Mouse (Mus musculus) heart, embryonic 10.5 days (tissue): Measurements from ENCODE around the gene Secisbp2l. TPM values are rescaled to one million over a fixed set of nuclear protein-coding genes. Genes with fewer than 3 reads are reported as not detected.

Source experiments
- DNase-seq: peaks from one replicate; pipeline ENCODE4 v3.0.0-alpha.2; 2017; ENCODE audit warnings: low spot score
- H3K27ac ChIP-seq: fragments of 300-500 bp; sonication (generic); 2 replicates; pipeline ENCODE4 v1.5.1; 2016; ENCODE audit warnings: mild to moderate bottlenecking
- H3K27me3 ChIP-seq: fragments of 300-500 bp; sonication (generic); 2 replicates; pipeline ENCODE4 v1.6.1; 2016; ENCODE audit warnings: mild to moderate bottlenecking; ENCODE audit not compliant: poor library complexity, insufficient read depth, severe bottlenecking
- H3K36me3 ChIP-seq: fragments of 300-500 bp; sonication (generic); 2 replicates; pipeline ENCODE4 v1.6.1; 2016; ENCODE audit warnings: mild to moderate bottlenecking, moderate library complexity
- H3K4me1 ChIP-seq: fragments of 300-500 bp; sonication (generic); 2 replicates; pipeline ENCODE4 v1.6.1; 2016; ENCODE audit warnings: mild to moderate bottlenecking
- H3K4me3 ChIP-seq: fragments of 300-500 bp; sonication (generic); 2 replicates; pipeline ENCODE4 v1.5.1; 2016; ENCODE audit warnings: mild to moderate bottlenecking, moderate library complexity
- H3K9me3 ChIP-seq: fragments of 300-500 bp; sonication (generic); 2 replicates; pipeline ENCODE4 v1.6.1; 2016; ENCODE audit warnings: mild to moderate bottlenecking, moderate library complexity
- WGBS: fragments of 180-500 bp; shearing (Covaris S2); methylation state at CpG from one replicate; pipeline ENCODE4 v1.1.7; 2016; 5-methylcytosine and 5-hydroxymethylcytosine counted together
- polyA plus RNA-seq: library from polyadenylated mRNA; unstranded; fragments of >200 nt; fragmentation: Nextera tagmentation; extraction: Ambion mirVana; gene quantifications from 2 replicates; pipeline ENCODE4 v1.2.1, GENCODE M21; 2016

Secisbp2l gene
- polyA plus RNA-seq, 1 experiment from 2014 or later: 15.0 TPM

DNA sequence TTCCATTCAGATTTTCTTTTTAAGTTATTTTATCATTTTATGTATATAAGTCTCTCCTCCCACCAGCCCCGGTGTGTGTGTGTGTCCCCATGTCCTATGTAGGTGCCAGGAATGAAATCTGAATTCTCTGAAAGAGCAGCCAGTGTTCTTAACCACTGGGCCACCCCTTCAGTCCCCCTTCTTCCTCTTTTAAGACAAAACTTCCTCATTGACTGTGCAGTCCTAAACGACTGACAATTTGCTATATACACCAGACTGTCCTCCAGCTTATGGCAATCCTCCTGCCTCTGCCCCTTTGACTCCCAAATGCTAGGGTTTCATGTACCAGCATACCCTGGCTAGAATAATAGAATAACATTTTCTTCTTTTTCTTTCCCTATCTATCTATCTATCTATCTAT, 12.4 kb upstream of the Secisbp2l start:
- Histone ChIP-seq H3K9me3 (no peaks in the 10 kb centered on the region), H3K27ac (no peak overlapping the region), H3K4me3 (no peak overlapping the region), H3K27me3 (no peaks in the 10 kb centered on the region), H3K4me1 (peaks cover 12% of the 10 kb centered on the region; the same call in 1 of the 2 replicates), H3K36me3 (no peaks in the 10 kb centered on the region)
- no peak for DNase-seq
- 84% methylated on average over 2 of the region's 2 CpGs for WGBS

DNA sequence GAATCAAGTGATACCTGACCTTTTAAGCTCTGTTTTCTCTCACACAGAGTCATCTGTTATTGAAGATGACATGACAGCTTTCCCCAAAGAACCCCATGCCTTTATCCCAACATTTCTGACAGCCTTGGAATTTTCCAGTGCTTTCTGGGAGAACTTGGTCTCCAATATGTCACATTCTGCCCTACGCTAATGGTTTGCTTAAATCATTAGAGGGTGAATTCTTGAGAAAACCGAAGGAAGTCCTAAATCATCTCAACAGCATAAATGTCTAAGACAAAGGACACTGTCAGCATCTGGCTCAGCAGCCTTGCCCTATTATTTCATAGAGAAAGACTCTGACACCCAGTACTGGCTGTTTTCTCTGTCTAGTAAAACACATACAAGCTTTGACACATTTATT, 11.5 kb upstream of the Secisbp2l start:
- no peaks in the 10 kb centered on the region for H3K9me3 ChIP-seq
- no peaks in the 10 kb centered on the region for H3K36me3 ChIP-seq
- 75% methylated on average over 2 of the region's 2 CpGs for whole genome bisulfite sequencing
- no peak for DNase-seq
- H3K4me1 ChIP-seq: peaks cover 7% of the 10 kb centered on the region; the same call in 1 of the 2 replicates
- H3K4me3 ChIP-seq: no peak overlapping the region
- no peaks in the 10 kb centered on the region for H3K27me3 ChIP-seq
- H3K27ac ChIP-seq: no peak overlapping the region

- H3K27me3 ChIP-seq: no peaks in the 10 kb centered on the region
- WGBS: 86% methylated on average over 11 of the region's 11 CpGs
- H3K36me3 ChIP-seq: no peaks in the 10 kb centered on the region
- peaks cover 7% of the 10 kb centered on the region; the same call in 1 of the 2 replicates for H3K4me1 ChIP-seq
- H3K9me3 ChIP-seq: no peaks in the 10 kb centered on the region
- H3K4me3 ChIP-seq: no peak overlapping the region
- no peak overlapping the region for H3K27ac ChIP-seq
- DNase-seq: no peak
These were observed 10.2 kb upstream of the Secisbp2l start for GRCm38 (mm10) chr2:125792879-125793261.

- DNase-seq: no peak
- 76% methylated on average over 2 of the region's 2 CpGs for WGBS
- no peaks in the 10 kb centered on the region for H3K9me3 ChIP-seq
These were observed 9.6 kb upstream of the Secisbp2l start for GRCm38 (mm10) chr2:125792144-125792878.

DNA sequence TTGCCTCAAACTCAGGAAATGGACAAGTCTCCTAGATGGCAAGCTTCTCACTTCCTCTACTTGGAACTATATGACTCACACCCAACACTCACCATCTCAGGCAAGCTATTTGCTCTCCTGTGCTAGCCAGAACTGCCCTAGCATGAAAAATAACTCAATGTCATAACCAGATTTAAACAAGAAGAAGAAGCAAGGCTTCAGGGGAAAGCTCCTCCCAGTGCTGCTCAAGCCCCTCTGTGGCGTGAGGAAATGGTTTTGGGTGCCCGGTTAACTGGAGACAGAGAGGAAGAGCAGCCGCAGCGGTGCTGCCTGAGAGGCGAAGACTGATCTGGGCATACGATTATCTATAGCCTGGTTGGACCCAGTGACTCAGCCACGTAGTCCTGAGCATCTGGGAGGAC, 8.8 kb upstream of the Secisbp2l start:
- WGBS: 65% methylated on average over 7 of the region's 7 CpGs
- H3K9me3 ChIP-seq: no peaks in the 10 kb centered on the region

More at GRCm38 (mm10) chr2:125792144-125792878, 9.6 kb upstream of the Secisbp2l start:
- H3K27me3 ChIP-seq: no peaks in the 10 kb centered on the region
- no peak overlapping the region for H3K27ac ChIP-seq
- peaks cover 7% of the 10 kb centered on the region; the same call in 1 of the 2 replicates for H3K4me1 ChIP-seq
- no peak overlapping the region for H3K4me3 ChIP-seq
- no peaks in the 10 kb centered on the region for H3K36me3 ChIP-seq

DNA sequence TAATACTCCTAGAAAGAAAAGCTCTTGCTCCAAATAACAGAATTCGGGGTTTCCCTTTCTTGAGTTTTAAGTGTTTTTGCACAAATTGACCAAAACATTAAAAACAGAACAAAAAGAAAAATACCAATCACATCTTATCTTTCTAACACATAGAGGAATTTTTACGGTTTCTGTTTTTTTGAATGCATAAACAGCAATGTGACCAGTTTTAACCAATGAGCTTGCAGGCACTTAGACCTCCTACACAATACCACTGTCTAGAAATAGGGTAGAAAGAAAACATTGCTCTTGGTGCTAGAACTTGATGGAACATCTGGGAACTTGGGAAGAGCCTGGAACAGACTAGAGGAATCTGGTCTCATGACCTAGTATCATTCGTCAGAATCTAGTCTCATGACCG, 7.6 kb upstream of the Secisbp2l start:
- Histone ChIP-seq H3K4me3 (no peak overlapping the region), H3K4me1 (peaks cover 7% of the 10 kb centered on the region; the same call in 1 of the 2 replicates), H3K9me3 (no peaks in the 10 kb centered on the region), H3K27me3 (no peaks in the 10 kb centered on the region), H3K36me3 (no peaks in the 10 kb centered on the region), H3K27ac (no peak overlapping the region)
- 84% methylated on average over 4 of the region's 4 CpGs for WGBS
- DNase-seq: no peak

More for the DNA sequence above, 8.8 kb upstream of the Secisbp2l start:
- Histone ChIP-seq H3K27me3 (no peaks in the 10 kb centered on the region), H3K4me1 (peaks cover 7% of the 10 kb centered on the region; the same call in 1 of the 2 replicates), H3K36me3 (no peaks in the 10 kb centered on the region), H3K4me3 (no peak overlapping the region), H3K27ac (no peak overlapping the region)
- no peak for DNase-seq

- Histone ChIP-seq H3K36me3 (no peaks in the 10 kb centered on the region), H3K27ac (no peak overlapping the region), H3K4me3 (no peak overlapping the region), H3K4me1 (peaks cover 7% of the 10 kb centered on the region; the same call in 1 of the 2 replicates), H3K27me3 (no peaks in the 10 kb centered on the region), H3K9me3 (no peaks in the 10 kb centered on the region)
- 61% methylated on average over 5 of the region's 5 CpGs for WGBS
- no peak for DNase-seq
These were observed 6.6 kb upstream of the Secisbp2l start for GRCm38 (mm10) chr2:125789265-125789664.

- H3K4me1 ChIP-seq: peaks cover 4% of the 10 kb centered on the region; the same call in 1 of the 2 replicates
- 67% methylated on average over 3 of the region's 3 CpGs for WGBS
- H3K27me3 ChIP-seq: no peaks in the 10 kb centered on the region
These were observed 6.1 kb upstream of the Secisbp2l start for GRCm38 (mm10) chr2:125788785-125789184.

GRCm38 (mm10) chr2:125788351-125788750, 5.7 kb upstream of the Secisbp2l start:
- H3K4me1 ChIP-seq: peaks cover 5% of the 10 kb centered on the region
- no peaks in the 10 kb centered on the region for H3K36me3 ChIP-seq
- no peak overlapping the region for H3K27ac ChIP-seq
- H3K9me3 ChIP-seq: no peaks in the 10 kb centered on the region
- DNase-seq: no peak
- no peak overlapping the region for H3K4me3 ChIP-seq
- no peaks in the 10 kb centered on the region for H3K27me3 ChIP-seq

More at GRCm38 (mm10) chr2:125788785-125789184, 6.1 kb upstream of the Secisbp2l start:
- H3K36me3 ChIP-seq: no peaks in the 10 kb centered on the region
- H3K4me3 ChIP-seq: no peak overlapping the region
- no peak for DNase-seq
- no peaks in the 10 kb centered on the region for H3K9me3 ChIP-seq
- H3K27ac ChIP-seq: no peak overlapping the region

GRCm38 (mm10) chr2:125785021-125785420, 2.4 kb upstream of the Secisbp2l start:
- Histone ChIP-seq H3K27ac (no peak overlapping the region), H3K9me3 (no peaks in the 10 kb centered on the region), H3K4me1 (peaks cover 14% of the 10 kb centered on the region), H3K36me3 (no peaks in the 10 kb centered on the region), H3K27me3 (no peaks in the 10 kb centered on the region), H3K4me3 (no peak overlapping the region)
- 64% methylated on average over 4 of the region's 4 CpGs for WGBS
- DNase-seq: no peak

DNA sequence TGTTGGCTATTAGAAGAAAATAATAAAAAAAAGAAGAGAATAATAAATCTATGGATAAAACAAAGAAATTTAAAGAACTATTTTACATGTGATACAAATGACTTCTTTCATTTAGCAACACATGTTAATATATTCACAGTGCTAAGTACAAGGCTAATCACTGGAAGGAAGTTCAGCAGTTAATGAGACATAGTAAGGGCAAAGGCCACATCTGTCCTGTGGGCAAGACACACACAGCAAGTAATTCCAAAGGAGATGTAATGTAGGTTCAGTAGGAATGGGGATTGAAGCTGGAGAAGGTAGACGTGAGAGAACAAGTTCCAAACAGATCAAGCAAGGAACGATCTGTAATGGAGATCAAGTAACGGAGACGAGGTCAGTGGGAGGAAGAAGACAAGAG, 1.7 kb upstream of the Secisbp2l start:
- Histone ChIP-seq H3K4me1 (peaks cover 14% of the 10 kb centered on the region), H3K36me3 (no peaks in the 10 kb centered on the region), H3K27ac (no peak overlapping the region), H3K9me3 (no peaks in the 10 kb centered on the region), H3K27me3 (no peaks in the 10 kb centered on the region), H3K4me3 (no peak overlapping the region)
- no peak for DNase-seq
- 76% methylated on average over 4 of the region's 4 CpGs for WGBS

DNA sequence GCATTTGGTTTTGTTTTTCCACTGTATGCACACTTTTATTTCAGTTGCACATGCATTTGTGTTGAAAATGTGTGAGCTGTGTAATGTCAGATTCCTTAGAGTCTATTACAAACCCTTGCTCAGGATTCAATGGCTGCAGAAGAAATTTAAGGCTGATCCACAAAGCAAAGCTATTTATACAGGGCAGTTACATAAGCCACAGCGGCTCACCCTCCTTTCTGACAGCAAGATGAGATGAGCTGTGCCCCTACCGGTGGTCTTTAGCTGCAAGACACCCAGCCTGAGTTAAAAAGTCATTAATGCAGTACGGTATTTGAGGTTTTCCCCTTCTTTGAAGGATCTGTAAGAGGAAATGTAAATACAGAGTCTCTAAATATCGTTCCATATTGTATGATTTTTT, 1.2 kb upstream of the Secisbp2l start:
- no peak overlapping the region for H3K27ac ChIP-seq
- no peak for DNase-seq
- 59% methylated on average over 4 of the region's 4 CpGs for WGBS
- H3K27me3 ChIP-seq: no peaks in the 10 kb centered on the region
- H3K36me3 ChIP-seq: no peaks in the 10 kb centered on the region
- no peaks in the 10 kb centered on the region for H3K9me3 ChIP-seq
- H3K4me3 ChIP-seq: no peak overlapping the region
- H3K4me1 ChIP-seq: peaks cover 14% of the 10 kb centered on the region

GRCm38 (mm10) chr2:125781978-125782718, 522 bp downstream of the Secisbp2l start:
- no peaks in the 10 kb centered on the region for H3K9me3 ChIP-seq
- H3K27me3 ChIP-seq: no peaks in the 10 kb centered on the region
- peaks cover 14% of the 10 kb centered on the region for H3K4me1 ChIP-seq
- WGBS: 3% methylated on average over 44 of the region's 44 CpGs
- peak overlapping the region; percentile 81 for H3K4me3 ChIP-seq
- peak overlapping the region; percentile 95 for H3K27ac ChIP-seq
- no peak for DNase-seq
- H3K36me3 ChIP-seq: no peaks in the 10 kb centered on the region
